Mouse (Mus musculus) adipocyte (in vitro differentiated cells): Measurements from ENCODE around the gene P2rx7.
"Not testable (repeated sequence)": the region's sequence is repeated elsewhere in the genome, so short reads cannot be mapped to it uniquely, and the experiment has no call there.

Experiments
- DNase-seq: peaks from one replicate; pipeline ENCODE4 v3.0.0-alpha.2; 2016; ENCODE audit warnings: low spot score

P2rx7 gene

DNA sequence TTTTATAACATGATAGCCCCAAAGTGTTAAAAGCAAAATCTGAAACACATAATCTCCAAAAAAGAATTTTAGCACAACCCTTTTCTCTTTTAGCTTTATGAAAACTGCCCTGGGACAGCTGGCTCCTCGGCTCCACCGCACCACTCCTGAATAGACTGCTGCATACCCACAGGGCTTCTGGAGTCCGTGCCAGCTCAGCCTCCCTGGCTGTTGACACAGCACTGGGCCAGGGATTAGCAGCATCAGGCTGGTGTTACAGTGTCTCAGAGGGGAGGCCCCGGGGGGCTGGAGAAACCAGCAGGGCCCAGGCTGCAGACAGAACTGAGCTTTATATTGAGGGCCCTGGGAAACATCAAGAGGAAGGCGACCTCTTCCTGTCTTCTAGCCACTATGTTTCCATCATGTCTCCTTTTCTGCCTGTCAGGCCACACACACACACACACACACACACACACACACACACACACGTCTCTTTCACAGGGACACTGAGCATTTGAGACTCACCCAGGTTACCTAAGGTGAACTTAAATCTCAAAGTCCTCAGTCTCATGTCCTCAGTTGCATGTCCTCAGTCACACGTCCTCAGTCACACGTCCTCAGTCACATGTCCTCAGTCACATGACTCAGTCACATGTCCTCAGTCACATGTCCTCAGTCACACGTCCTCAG, 3.7 kb downstream of the P2rx7 start:
- DNase-seq, result no peak

DNA sequence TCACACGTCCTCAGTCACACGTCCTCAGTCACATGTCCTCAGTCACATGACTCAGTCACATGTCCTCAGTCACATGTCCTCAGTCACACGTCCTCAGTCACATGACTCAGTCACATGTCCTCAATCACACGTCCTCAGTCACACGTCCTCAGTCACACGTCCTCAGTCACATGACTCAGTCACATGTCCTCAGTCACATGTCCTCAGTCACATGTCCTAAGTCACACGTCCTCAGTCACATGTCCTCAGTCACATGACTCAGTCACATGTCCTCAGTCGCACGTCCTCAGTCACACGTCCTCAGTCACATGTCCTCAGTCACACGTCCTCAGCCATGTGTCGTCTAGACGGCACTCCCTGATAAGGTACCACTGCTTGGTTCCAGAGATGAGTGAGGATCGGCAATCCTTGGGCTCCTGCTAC, 4.3 kb downstream of the P2rx7 start:
- DNase-seq, result not testable (repeated sequence)

DNA sequence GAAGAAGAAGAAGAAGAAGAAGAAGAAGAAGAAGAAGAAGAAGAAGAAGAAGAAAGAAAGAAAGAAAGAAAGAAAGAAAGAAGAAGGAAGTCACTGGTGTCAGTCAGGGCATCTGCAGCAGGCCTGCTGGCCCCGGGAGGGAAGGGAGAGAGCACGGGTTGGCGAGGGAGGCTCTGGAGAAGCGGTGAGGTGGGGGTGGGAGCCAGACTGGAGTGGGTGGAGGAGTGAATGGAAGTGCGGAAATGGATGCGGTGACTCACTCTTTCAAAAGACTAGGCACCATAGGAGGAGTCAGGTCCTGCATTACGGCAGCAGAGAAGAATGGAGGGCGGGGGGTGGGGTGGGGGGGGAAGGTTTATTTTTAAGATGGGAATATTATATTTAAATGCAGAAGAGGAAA, 5.6 kb downstream of the P2rx7 start:
- DNase-seq, result no peak

DNA sequence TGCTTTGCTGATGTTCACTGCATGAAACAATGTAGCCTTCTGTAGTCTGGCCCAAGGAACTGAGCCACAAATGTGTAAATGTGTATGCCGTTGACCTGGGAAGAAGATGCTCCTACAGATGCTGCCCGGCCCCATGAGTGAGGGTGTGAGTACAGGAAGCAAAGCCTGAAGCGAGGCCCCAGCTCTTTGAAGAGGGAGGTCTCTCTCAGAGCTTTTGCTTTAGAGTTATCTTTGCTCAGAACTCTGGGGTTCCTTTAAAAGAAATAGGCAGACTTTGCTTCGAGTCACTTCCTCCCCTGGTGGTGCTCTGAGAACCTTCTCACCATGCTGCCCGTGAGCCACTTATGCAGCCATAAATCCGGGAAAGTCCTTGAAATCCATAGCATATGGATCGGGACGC, 6.4 kb downstream of the P2rx7 start:
- no peak for DNase-seq

DNA sequence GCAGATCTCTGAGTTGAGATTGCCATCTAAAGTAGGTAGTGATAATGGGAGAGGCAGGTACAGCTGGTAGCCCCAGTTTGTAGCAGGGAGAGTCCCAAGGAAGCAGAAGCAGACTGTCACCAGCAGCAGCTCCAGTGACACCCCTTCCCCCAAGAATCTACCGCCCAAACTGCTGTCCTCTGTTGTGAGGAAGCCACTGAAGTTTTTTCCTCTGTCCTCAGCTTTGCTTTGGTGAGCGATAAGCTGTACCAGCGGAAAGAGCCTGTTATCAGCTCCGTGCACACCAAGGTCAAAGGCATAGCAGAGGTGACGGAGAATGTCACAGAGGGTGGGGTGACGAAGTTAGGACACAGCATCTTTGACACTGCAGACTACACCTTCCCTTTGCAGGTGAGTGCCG, 8.8 kb downstream of the P2rx7 start:
- DNase-seq, result no peak

DNA sequence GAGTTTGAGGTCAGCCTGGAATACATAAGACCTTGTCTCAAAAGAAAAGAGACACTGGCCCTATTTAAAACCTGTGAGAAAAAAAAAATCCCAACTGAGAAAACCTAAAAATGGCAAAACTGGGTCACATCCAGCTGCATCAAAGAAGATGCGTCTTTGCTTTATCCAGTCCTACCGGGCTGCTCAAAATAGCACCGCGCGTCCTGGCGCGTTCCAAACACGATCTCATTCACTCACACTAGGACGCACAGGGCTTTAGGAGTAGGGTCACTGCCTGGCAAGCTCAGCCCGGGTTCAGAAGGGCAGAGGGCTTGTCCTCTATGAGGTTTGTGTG, 9.4 kb downstream of the P2rx7 start:
- DNase-seq, result no peak

DNA sequence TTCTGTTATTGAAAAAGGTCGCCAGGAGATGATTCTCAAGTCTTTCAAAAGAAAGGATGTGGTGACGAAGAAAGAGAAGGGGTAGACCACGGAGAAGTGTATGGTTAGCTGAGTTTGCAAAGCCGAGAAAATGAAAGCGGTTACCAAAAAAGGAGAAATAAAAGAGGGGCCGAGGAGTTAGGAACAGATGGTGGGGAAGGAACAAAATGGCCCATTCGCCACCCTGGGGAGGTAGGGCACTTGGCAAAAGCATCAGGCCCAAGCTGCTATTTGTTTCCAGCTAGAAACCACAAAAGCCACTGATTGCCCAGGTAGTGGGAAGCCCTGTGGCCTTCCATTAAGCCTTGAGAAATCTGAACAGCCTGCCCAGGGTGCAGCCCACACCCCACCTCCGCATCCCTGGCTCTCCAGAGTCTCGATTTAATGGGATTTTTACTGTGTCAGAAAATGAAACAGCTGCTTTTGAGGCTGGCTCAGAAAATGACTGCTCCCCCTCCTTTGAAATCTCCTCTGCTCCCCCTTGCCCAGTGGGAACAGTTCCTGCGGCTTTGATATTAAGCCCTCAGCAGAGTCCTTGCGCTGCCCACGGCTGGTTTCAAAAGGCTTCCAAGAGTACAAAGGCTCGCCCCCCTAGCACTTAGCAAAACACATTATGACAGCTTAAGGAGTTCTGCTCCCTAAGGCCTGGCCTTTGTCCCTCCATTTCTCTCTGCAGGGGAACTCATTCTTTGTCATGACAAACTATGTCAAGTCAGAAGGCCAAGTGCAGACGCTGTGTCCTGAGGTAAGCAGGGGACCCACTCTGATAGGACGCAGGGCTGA, 9.9 kb downstream of the P2rx7 start:
- DNase-seq, result no peak

DNA sequence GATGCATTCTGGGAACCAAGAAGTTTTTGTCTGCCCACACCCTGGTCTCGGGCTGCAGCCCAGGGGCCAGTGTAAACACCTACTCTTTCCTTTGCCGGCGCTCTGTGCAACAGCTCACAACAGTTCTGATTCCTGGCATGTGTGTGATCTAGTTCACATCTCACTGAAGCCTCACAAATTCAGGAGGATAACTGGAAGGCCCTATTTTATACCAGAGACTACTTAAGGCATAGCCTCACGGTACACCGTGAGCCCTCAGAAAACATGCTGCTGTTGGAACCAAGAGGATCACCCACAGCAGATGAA, 10.5 kb downstream of the P2rx7 start:
- DNase-seq, result no peak

DNA sequence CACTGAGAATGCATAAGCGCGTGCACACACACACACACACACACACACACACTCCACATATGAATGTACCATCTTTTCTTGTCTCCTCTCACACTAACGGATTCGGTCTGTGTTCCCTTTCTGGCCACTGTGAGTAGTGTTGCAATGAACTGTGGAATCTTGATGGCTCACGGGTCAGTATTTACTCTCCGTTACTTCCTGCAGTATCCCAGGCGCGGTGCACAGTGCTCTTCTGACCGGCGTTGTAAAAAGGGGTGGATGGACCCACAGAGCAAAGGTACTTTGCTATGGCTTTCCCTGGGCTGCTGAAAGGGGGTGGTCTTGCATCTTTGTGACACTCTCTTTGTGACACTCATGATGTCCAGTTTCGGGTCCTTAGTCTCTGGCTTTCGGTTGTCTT, 13.1 kb downstream of the P2rx7 start:
- no peak for DNase-seq

DNA sequence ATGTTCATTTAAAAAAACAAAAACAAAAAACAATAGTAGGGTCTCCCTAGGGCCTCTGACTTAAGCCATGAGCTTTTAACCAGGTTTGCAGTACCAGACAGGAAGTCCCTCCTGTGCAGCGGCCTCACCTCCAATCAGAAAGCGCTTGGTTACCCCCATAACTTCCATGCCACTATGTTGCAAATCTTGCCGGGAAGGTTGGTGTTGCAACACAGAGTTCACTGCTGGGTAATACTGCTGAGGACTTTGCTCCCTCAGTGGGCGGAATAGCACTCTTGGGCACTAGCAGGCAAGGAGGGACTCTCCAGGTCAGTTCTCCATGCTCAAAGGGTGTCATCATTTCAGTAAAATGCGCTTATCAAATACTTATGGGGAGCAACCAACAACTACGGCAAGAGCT, 18.8 kb downstream of the P2rx7 start:
- DNase-seq, result no peak

DNA sequence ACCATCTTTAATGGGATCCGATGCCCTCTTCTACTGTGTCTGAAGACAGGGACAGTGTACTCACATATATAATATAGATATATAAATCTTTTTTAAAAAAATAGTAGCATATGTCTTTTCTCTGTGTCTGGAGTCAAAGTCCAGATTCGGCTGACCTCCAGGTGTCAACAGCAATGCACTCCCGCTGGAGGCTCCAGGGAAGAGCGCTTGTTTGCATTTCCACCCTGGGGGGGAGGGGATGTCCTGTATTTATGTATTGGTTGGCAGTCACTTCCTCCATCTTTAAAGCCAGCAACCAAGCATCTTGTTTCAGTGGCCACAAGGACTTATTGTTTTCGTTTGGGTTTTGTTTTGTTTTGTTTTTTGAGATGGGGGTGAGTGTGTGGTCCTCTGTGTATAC, 21.3 kb downstream of the P2rx7 start:
- DNase-seq, result no peak

DNA sequence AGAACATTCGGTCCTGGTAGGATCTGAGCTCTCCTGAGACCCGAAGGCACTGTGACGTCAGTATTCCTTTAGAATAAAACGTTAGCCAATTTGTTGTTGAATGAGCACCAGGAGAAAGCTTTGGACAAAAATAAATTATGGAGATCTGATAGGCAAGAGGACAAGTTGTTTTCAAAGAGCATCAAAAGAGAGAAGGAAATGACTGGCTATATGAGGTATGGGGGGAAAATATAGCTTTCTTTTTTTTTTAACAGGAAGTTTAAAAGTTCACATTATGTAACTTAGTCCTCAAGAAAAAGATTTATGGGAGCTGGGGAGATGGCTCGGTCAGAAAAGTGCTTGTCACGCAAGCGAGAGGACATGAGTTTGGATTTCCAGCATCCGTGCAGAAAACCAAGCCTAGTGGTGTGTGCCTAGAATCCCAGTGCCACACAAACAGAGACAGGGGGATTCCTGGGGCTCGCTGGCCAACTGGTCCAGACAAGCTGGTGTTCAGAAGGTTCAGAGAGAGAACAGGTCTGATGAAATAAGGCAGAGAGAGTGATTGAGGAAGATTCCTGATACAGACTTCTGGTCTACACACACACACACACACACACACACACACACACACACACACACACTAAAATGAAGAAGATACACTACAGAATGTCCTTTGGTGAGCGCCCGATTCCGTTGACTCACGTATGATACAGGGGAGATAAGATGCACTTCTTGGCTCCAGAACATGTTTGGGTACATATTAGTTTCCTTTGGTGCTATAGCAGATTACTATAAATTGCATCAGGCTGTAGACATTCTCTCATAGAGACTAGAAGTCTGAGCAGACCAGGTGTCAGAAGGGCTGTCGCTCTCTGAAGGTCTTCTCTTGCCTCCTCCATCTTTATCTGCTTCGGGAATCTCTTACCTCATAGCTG, 25.5 kb downstream of the P2rx7 start:
- no peak for DNase-seq

DNA sequence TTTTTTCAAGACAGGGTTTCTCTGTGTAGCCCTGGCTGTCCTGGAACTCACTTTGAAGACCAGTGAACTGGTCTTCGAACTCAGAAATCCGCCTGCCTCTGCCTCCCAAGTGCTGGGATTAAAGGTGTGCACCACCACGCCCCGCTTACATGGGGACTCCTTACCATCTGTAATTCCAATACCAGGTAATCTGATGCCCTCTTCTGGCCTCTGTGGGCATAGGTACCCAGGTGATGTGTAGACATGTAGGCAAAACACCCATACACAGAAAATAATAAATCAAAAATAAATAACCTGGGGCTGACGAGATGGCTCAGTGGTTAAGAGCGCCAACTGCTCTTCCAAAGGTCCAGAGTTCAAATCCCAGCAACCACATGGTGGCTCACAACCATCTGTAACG, 27.9 kb downstream of the P2rx7 start:
- DNase-seq, result not testable (repeated sequence)

DNA sequence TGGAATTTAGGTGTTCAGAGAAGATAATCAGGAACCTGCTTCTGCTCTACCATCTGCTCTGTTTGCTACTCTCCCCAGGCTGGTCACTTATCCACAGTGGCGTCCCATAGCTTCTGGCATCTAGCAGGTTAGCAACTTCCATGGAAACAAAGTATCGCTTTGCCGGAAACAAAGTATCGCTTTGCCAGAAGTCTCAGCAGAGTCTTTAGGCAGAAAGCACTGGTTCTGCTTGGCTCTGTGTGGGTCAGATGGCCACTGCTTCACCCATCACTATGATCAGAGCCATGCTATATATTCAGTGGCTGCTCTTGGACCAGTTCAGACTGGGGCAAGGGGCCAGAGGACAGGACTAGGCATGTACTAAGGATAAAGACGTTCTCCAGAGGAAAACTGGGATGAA, 28.6 kb downstream of the P2rx7 start:
- DNase-seq, result no peak

DNA sequence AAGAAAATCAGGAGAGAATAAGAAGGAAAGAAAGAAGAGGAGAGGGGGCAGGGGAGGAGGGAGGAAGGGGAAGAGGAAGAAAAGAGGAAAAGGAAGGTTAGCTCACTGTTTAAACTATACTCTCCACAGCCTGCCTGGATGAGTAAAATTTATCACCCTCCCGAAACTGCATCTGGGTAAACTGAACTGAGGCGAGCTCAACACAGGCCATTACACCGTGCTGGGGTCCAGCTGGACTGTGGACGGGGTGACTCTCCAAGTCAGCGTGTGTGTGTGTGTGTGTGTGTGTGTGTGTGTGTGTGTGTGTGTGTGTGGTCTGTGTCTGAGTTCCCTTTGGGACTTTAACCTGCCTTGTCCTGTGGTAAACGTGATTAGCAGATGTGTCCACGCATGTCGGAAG, 32.3 kb downstream of the P2rx7 start:
- no peak for DNase-seq

DNA sequence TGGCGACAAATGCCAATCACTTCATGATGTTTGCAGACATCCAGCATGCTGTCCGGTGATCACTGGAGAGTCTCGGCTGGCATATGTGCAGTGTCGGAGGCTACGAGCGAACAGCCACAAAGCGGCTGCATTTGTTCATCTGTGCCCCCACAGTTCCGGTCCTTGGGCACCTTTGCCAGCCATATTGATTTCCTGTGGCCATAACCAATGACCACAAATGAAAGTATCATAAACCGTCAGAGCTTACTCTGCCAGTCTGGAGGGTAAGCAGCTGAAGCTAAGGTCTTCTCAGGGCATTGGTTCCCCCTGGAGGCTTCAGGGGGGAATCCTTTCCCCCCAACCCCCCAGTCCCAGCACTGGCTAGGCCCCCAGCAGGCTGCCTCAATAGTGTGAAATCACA, 34.3 kb downstream of the P2rx7 start:
- no peak for DNase-seq

DNA sequence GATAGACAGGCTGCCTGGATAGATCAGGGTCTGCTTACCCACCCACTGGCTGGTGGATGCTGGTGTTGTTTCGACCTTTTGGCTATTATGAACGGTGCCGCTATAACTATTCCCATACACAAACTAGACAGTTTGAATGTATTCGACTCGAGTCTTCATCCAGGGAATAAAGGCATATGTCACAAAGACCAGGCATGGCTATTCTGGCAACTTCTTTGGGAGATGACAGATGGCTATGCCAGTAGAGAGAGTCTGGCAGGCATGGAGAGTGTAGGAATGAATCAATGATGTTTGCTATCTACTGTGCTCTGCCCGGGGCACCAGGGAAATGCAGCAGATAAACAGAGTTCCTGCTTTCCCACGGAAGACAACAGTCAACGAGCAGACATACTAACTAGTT, 36.2 kb downstream of the P2rx7 start:
- no peak for DNase-seq

DNA sequence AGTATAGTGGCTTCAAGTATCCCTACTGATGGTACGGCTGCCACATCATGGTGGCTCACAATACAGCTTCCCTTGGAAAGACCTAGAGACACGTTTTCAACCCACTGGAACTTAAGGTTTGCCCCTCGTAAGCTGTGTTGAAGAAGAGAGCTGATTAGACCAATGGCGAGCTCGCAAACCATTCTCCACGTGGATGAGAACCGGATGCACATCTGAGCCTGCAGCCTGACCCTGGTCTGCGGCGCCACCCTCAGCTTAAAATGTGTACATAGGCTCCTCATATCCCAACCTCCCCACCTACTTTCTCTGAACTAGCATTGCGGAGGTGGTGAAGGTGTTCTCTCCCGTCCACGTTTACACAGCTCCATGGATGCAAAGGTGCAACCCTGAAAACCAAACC, 37.6 kb downstream of the P2rx7 start:
- DNase-seq, result no peak

DNA sequence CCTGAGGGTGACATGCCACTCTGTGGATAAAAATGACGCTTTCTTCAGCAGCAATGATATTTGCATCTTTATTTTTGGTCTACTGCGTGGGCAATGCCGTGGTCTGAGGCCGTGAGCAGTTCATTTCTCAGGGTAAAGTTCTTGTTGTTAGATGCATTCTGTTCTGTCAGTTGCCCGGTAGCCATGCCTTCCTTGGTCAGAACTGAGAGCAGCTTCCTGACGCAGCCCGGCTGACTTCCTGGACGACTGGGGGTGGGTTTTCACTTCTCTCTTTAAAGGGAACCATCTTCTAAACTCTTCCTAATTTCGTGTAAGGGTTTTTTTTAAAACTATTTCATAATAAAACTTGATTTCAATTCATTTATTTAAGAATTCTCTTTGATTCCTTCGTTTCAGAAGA, 40.2 kb downstream of the P2rx7 start:
- DNase-seq, result no peak

DNA sequence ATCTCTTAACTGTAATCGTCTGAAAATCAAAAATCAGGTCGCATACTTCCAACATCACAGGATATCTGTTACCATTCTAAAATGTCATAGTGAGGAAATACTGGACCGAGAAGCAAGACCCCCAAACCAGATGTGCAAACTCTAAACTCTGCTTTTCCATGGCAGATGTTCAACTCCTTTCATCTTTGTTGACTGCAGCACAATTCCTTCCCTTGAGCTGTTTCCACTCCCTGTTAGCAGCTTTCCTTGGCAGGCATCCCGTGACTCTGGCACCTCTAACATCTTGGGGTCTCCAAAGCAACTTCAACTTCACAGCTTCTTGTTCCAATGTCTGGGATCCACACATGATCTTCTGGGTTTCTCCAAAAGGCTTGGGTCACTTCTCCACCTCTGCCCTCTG, 43.7 kb downstream of the P2rx7 start:
- no peak for DNase-seq

DNA sequence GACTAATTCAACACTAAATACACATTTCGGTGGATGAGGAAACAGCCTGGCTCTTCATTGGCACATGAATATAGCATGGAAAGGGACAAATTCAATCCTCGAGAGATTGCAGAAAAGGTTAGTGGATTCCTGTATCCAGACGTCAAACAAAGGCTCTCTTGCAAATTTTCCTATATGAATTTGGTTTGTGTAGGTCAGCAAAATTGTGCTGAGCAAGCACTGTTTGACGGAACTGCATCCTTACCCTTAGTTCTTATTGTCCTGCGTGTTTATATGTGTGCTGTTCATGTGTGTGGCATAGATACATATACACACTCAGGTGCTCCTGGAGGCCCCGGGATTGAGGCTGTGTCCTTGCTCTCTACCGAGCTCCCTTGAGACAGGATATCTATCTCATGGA, 45.4 kb downstream of the P2rx7 start:
- no peak for DNase-seq

DNA sequence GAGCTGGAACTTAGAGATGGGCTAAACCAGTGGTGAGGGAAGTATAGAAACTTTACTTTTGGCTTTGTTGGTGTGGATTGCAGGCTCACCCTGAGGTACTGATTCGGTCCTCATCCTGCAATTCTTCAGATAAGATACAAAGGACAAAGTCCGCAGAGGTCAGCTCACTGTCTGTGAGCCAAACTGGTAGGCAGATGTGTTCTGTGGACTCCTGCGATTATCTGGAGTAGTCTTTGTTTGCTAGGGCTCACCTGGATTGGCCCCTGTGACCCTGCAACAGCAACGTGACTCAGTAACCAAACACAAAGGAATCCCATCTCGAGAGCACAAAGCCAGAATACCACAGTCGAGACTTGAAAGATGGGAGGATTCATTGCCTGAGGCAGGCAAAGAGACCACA, 46.8 kb downstream of the P2rx7 start:
- no peak for DNase-seq
